Mouse (Mus musculus): ENCODE results near the gene Pde4dip. TPM values are rescaled to one million over a fixed set of nuclear protein-coding genes. Genes with fewer than 3 reads are reported as not detected.

Pde4dip gene
- total RNA-seq, 2 experiments from 2014 or later, result 243 to 274 TPM

DNA sequence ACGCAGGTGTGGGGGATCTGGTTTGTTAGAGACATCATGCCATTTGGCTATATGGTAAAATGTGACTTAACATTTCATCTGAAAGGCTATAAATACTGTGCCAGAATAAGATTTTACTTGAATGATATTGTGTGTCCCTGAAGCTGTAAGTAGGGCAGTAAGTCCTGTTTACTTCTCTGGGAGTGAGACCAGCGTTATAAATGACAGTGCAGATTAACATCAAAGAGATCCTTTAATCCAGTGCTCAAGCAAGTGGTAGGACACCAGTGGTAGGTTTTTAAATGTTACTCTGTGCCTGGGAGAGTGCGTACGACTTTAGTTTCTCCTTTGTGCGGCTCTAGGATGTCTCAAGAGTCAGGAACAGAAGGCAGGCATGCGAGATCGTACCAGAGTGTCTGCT lies 22.6 kb upstream of the Pde4dip start:
- intact Hi-C loops (cut with DNase I), result no loop called here
- no peak for DNase-seq (ENCODE audit: low spot score in 2 of 2)

DNA sequence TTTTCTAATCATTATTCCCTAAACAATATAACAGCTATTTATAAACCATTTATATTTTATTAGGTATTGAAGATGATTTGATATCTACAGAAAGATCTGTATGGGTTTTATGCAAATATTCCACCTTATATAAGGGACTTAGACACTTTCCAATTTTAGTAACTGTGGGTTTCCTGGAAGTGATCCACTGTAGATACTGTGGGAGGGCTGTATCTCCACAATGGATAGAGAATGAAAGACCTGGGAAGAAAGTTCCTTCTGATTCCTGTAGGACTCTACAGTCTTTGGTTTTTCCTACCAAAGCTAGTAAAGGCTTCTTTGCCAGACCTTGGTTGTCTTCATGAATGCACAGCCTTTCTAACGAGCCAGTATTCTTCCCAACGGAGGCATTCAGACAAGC lies 21.2 kb upstream of the Pde4dip start:
- intact Hi-C loops (cut with DNase I), result no loop called here
- DNase-seq (ENCODE audit: low spot score in 2 of 2), result no peak

DNA sequence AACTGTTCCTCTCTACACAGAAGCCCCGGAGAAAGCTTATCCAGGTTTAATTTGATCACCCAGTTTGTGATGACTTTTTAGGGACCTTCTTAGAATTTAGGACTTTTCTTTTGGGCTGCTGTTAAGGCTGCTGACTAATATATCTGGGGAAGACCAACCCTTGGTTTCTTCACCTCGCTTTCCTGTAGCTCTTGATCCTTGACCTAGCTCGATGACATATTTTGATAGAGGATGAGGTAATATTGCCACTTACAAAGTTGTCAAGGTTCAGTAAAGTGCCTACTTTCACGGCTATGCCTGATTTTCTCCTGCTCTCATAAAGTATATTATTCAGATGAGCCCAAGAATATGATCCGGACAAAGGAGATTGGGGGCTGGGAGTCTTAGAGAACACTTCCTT lies 13.1 kb upstream of the Pde4dip start:
- DNase-seq (ENCODE audit: low spot score in 2 of 2), result no peak
- intact Hi-C loops (cut with DNase I), result no loop called here

DNA sequence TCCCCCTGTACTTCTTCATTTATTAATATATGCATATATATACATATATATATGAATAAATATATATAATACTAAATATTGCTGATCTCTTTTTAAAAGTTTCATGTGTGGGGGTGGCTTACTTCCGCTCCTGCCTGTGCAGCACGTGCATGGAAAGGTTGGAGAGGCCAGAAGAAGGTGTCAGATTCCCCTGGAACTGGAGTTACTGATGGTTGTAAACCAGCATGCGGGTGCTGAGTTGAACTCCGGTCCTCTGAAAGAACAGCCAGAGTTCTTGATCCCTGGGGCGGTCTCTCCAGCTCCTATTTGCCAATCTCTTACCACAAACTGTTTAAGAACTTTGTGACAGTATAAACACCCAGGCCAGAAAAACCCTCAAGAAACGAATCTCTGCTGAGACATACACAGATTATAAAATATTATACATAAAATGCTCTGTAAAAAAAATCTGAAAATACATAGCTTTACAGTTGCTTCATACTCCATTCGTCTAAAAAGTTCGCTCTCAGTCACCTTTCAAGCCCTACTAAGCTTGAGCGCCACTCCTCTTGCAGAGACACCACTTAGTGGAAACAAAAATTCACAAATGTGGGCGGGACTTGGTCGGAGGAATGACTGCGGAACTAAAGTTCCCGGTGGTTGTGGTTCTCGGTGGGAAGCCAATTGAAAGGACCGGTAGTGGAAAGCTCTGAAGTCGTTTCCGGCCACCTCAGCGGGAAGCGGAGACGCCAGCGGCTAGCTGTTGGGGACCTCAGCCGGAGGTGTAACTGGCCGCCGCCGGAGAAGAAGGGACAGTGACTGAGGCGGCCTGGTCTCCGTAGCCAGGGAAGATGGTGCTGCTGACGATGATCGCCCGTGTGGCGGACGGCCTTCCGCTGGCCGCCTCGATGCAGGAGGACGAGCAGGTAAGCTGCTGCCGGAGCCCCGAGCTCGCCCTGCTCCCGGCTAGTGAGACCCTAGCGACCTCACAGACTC lies 12.3 kb upstream of the Pde4dip start, which contains the start of gene Sec22b:
Sec22b (plus strand) TSS at position 675 of the 975 bp plus-strand sequence.
- intact Hi-C loops (cut with DNase I), result no loop called here
- DNase-seq (ENCODE audit: low spot score in 2 of 2), result peak; percentile 90 to 93

DNA sequence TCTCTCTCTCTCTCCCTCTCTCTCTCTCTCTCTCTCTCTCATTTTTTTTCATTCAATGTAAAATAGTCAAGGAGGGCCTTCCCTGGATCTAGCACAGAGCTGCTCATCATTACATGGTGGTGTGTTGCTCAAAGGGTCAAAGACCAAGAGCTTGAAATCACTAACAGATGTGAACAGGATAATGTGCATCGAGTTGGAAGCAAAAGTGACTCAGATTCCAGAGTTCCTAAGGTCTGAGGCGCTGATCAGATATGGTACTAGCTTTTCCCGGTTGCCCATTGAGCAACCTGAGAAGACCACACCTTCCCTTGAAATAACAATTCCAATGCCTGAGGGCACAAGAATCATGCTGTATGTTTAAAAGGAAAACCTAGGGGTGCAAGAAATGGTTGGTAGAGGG lies 9.9 kb upstream of the Pde4dip start:
- intact Hi-C loops (cut with DNase I), result no loop called here

DNA sequence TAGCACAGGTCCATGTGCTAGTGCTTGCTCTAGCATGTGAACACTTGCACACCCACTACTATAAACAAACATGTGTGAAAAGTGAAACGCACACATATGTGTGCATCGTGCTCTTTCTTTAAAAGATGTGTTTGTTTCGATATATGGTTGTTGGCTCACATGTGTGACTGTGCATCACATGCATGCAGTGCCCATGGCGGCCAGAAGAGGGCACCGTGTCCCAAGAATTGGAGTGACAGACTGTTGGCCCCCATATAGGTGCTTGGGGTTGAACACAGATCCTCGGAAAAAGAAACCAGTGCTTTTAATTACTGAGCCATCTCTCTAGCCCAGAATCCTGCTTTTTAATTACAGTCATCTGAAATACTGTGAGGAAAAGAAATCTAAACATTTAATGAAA lies 6.2 kb upstream of the Pde4dip start:
- intact Hi-C loops (cut with DNase I), result no loop called here
- DNase-seq (ENCODE audit: low spot score in 2 of 2), result peak in 1 of 2 experiments; percentile 54

More for the DNA sequence above, 9.9 kb upstream of the Pde4dip start:
- DNase-seq (ENCODE audit: low spot score in 2 of 2), result no peak

DNA sequence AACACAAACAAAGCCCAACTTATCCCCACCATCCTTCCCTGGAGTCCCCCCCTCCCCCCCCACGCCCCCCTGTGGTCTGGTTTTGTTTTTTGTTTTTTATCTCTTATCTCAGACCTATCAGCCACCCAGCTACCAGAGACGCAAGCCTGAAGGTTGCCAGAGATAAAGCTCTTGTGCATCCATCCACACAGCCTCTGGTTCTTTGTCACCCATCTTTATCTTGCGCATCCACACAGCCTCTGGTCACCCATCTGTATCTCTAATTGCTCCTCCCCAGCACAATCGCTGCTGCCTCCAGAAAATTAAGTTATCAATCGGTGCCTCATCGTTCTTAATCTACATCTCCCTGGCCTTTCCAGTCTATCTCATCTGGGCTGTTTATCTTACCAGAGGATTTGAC lies 1.7 kb upstream of the Pde4dip start:
- DNase-seq (ENCODE audit: low spot score in 2 of 2), result no peak
- intact Hi-C loops (cut with DNase I), result no loop called here

DNA sequence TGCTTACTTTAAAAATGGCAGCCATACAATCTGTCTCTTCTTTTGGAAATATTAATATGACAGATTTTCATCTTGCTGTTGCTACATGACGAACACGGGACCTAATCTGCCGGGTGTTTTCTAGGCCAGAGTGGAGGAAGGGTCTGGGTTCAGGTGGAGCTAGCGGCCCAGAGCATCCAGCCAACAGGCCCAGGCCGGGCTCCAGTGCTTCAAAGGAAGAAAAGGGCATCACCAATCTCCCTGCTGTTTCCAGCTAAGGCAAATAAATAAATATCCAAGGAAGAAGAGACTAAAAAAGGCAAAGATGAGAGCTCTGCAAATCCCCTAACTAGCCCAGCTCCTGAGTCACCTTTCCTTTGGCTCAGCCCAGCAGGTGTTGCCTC lies 731 bp downstream of the Pde4dip start:
- peak in 1 of 2 experiments; percentile 30 for DNase-seq (ENCODE audit: low spot score in 2 of 2)
- intact Hi-C loops (cut with DNase I), result no loop called here

DNA sequence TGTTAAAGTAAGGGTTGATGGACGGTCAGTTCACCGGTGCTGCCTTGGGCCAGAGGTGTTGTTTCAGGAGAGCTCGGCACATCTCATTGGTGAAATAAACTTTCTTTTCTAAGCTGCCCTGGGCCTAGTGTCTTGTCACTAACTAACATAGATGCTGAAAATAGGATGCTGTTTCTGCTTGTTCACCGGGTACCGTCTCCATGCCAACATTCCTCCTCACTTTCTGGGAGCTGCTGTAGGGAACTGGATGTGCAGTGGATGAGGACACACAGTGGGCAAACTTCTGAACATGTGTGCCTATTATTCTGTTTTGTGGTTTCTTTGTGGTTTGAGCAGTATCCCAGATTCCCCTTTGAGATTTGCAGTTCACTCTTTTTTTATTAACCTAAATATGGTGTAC lies 6.9 kb downstream of the Pde4dip start:
- intact Hi-C loops (cut with DNase I), result no loop called here
- peak; percentile 52 to 76 for DNase-seq (ENCODE audit: low spot score in 2 of 2)

DNA sequence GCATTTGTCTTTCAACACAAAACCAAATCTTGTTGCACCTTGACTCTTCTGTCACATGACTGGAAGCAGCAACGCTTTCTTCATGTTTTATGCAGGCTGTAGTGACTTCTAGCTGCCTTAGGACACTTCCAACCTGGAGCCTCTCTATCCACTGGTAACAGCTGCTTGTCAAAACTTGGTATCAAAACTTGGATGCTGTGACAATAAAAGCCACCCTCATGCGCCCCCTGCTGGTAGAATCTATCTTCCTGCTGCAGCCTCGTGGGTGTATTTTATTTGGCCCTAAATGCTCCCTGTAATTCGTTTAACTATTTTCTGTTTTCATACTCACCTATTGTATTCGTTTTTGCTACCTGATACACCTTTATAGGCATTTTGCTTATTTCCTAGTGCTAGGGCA lies 9.3 kb downstream of the Pde4dip start:
- intact Hi-C loops (cut with DNase I), result loop anchor here (2.0 kb wide), 1 partner anchor 198 kb away; no protein-coding TSS in a partner anchor

DNA sequence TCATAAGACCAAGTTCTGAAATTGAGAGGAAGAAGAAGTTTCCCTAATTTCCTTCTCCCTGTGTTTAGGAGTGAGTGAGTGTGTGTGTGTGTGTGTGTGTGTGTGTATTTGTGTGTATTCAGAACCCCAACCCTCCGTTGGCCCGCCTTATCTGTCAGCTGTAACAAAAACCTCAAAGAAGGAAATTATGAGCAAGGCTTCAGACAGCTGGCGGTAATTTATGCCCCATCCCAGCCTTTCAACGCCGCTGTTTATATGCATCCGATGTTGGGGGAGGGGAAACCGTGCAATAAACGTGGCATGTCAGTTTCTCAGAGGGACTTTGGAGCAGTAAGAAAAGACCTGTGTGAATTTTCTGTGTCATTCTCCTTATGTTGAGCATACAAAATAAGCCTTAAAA lies 12.2 kb downstream of the Pde4dip start:
- DNase-seq (ENCODE audit: low spot score in 2 of 2), result no peak
- intact Hi-C loops (cut with DNase I), result no loop called here

More for the DNA sequence above, 9.3 kb downstream of the Pde4dip start:
- peak; percentile 75 to 82 for DNase-seq (ENCODE audit: low spot score in 2 of 2)

DNA sequence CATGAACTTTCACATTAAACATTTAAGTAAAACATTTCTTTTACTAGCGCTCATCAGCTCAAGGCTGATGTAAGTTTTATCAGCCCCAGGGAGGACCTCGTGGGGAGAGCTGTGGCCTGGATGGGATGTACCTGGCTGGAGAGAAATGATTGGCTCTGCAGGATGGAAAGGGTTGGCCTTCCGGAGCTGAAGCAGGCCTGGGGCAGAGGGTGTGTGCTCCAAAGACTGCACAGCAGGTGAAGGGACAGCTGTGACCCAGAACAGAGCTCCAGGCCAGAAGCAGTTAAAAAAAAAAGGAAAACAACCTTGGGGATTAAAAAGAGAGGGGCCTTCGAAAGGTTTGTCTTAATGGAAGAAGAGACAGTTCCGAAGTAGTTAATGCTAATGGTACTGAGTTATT lies 13.7 kb downstream of the Pde4dip start:
- intact Hi-C loops (cut with DNase I), result no loop called here
- DNase-seq (ENCODE audit: low spot score in 2 of 2), result no peak

DNA sequence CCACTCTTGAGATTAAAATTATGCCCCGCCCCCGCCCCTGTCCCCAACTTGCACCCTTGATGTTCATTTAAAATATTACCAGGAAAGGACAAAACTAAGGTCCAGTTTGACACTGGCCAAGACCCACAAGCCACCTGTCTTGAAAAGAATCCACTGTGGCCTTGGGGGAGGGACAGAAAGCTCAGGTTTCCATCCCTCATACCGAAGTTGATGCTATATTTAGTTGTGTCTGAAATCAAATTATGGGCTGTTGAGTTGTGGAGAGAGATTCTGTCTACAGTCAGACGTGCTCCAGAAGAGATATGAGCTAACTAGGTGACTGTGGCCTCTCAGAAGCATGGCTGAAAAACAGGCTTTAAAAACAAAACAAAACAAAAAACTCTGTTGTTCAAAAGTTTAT lies 18.8 kb downstream of the Pde4dip start:
- intact Hi-C loops (cut with DNase I), result loop anchor here (5.0 kb wide), 2 partner anchors 57 to 102 kb away; no protein-coding TSS in a partner anchor
- no peak for DNase-seq (ENCODE audit: low spot score in 2 of 2)

DNA sequence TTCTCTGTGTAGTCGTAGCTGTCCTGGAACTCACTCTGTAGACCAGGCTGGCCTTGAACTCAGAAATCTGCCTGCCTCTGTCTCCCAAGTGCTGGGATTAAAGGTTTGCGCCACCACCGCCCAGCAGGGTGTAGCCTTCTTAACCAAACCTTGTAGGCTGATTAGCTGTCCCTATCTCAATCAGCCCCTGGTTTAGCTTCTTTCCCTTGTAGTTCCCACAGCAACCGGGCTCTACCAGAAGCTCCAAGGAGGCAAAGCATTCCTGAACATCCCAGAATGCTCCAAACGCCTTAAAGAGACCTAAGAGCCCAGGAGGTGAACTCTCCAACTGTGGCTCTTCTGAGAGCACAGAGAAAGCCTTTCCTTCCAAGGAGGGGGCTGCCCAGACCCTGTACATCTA lies 19.8 kb downstream of the Pde4dip start:
- intact Hi-C loops (cut with DNase I), result loop anchor here (5.0 kb wide), 2 partner anchors 56 to 101 kb away; no protein-coding TSS in a partner anchor
- DNase-seq (ENCODE audit: low spot score in 2 of 2), result no peak

DNA sequence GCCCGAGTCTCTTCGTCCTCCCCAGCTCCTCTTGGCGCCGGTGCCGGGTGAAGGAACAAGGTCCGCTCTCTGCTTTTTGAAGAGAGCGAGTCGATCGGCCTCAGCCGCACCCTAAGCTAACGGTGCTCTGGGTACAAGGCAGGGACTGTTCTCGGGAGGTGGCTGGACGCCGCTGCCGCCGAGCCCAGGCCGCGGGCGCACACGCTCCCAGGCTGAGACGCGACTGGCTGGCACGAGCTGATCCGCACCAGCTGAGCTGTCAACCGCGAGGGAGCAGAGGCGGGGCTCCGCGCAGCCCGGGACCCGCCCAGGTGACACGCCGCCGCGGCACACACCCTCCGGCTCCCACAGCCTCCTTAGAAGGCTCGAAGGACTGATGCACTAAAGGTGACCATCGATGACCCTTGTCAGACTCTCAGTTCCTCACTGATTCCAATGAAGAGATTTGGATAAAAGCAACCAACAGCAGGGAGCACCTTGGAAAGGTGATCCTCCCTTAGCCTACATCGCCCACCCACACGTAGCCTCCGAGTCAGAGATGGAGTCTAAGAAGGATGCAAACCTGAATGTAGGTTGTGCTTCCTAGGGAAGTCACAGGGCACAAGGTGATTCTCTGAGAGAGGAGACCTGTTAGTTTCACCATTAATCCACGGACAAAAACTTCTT lies 20.4 kb downstream of the Pde4dip start:
- DNase-seq (ENCODE audit: low spot score in 2 of 2), result peak; percentile 73 to 82
- intact Hi-C loops (cut with DNase I), result loop anchor here (5.0 kb wide), 2 partner anchors 56 to 101 kb away; no protein-coding TSS in a partner anchor

DNA sequence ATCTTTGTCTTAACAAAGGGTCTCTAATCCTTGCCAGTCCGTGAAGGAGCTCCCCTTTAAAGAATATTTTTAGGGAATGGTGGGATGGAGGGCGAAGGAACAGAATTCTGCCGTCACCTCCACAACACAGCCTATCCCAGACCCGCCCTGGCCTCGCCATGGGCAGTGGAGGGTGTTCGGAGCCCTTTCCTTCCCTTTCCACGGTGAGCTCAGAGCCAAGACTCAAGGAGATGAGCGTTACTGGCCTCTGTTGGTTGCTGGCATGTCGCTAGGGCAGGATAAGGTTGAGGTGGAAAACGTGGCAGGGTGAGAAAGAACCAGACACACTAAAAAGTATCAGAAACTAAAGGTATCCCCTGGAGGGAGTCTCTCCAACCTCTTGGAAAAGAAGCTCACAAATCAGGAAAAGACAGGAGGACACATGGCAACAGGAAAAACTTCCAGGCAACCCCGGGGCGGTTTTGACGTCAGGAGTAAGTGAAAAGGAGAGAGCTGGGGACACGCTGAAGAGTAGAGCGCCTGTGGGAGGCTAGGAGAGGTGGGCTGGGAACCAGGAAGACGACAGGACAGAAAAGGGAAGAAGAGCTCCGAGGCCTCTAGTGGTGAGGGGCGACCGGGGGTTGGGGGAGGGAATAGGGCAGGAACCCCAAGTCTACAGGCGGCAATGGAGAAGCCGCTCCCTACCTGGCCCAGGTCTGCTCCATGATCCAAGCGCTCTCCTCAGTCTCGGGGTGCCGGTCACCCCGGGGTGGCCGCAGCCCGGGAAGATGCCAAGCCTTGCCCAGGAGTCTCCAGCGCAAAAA lies 21.1 kb downstream of the Pde4dip start:
- intact Hi-C loops (cut with DNase I), result loop anchor here (5.0 kb wide), 2 partner anchors 55 to 100 kb away; no protein-coding TSS in a partner anchor
- peak; percentile 34 to 61 for DNase-seq (ENCODE audit: low spot score in 2 of 2)

DNA sequence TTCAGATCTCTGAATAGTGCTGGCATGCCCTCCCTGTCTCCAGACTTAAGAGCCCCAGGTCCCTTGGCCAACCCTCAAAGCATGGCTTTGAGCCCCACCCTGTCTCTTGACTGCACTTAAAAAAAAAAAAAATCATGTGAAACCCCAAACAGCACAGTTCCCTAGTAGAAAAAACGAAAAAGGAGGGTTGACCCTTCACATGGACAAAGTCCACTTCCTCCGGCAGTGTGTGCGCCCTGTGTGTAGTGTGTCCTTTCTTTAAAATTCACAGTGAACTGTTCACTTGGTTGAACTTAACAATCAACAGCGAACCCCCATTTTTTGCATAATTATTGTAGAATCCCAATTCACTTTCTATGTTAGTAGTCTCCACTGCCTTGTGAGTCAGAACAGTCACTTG lies 21.8 kb downstream of the Pde4dip start:
- DNase-seq (ENCODE audit: low spot score in 2 of 2), result no peak
- intact Hi-C loops (cut with DNase I), result loop anchor here (5.0 kb wide), 2 partner anchors 54 to 99 kb away; no protein-coding TSS in a partner anchor

DNA sequence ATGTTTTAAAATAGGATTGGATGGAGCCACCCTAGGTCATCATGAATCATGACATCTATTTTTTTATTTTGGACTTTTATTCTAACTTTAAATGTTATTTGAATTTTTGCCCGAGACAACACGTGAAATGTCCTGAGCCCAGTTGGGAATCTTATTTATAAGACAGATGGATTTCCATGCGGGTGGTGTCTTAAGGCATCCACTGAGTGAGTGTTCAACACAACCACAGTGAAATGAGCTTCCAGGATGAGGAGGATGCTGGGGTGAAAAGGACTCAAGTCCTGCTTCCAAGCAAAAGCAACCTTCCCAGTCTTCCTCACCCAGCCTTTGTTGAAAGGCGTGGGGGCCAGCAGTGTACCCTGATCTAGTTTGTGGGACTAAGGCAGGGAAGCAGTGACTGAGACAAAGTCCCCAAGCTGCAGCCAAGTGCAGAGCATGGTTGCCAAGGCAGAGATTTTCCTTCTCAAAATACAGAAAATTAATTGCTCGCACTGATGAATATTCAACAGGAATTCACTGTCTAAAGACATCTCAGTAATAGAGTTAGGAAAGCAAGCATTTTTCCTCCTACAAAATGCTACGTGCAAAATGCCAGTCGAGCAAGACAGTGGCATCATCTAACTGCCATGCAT lies 27.6 kb downstream of the Pde4dip start:
- peak in 1 of 2 experiments; percentile 22 for DNase-seq (ENCODE audit: low spot score in 2 of 2)
- intact Hi-C loops (cut with DNase I), result no loop called here

DNA sequence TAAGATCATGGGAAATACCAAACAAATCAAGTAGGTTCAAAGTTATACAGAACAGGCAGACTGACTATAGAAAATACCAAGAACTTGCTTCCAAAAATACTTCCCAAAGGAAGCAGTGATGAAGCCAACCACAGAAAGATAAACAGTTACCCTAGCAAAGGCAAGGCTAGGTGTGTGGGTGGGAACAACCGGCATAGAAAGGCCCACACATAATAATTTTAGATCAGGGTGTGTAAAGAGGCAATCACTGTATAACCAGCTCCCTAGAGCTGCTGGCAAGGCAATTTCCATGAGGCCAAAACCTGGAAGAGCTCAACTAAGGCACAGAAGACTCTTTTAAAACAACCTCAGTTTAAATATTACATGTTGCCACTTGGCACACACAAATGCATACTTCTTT lies 29.1 kb downstream of the Pde4dip start:
- peak; percentile 36 to 68 for DNase-seq (ENCODE audit: low spot score in 2 of 2)
- intact Hi-C loops (cut with DNase I), result no loop called here

Data from left cerebral cortex, postnatal 14 days (tissue).